Mouse (Mus musculus) adrenal gland, adult 2 months (tissue): ENCODE measurements around the gene Kcnh7. TPM values are rescaled to one million over a fixed set of nuclear protein-coding genes. Genes with fewer than 3 reads are reported as not detected.
"Not testable (repeated sequence)": the region's sequence is repeated elsewhere in the genome, so short reads cannot be mapped to it uniquely, and the experiment has no call there.

Experiments
- DNase-seq: peaks from one replicate; pipeline ENCODE4 v3.0.0; 2021
- polyA plus RNA-seq: library from polyadenylated mRNA; depleted of rRNA; stranded (reverse); fragments of >200 nt; gene quantifications from 2 replicates; pipeline ENCODE4 v1.2.3, GENCODE M21; 2012
- total RNA-seq, 2 experiments: library from RNA; stranded (reverse); gene quantifications; 2 replicates each; pipeline ENCODE4 v1.2.3; 2021

The Kcnh7 gene
- total and polyA plus RNA-seq, 3 experiments = 0.03 TPM; not detected in 1

DNA sequence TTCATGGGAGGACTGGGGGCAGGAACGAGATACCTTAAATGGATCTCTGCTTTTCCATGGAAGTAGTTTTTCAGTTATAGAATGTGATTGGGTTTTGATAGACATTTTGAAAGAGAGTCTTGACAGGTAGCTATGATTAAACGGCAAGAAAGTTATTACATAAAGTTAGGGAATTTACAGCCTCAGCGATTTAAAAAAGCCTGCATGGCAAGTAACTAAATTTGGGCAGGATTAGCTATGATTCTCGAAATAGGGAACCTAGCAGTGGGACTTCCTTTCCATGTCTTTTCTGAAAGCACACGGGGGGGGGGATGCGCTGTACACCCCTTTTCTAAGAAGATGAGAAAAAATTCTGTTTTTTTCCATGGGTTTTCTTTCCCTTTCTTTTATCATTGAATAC lies 466.8 kb downstream of the Kcnh7 start:
- no peak for DNase-seq

DNA sequence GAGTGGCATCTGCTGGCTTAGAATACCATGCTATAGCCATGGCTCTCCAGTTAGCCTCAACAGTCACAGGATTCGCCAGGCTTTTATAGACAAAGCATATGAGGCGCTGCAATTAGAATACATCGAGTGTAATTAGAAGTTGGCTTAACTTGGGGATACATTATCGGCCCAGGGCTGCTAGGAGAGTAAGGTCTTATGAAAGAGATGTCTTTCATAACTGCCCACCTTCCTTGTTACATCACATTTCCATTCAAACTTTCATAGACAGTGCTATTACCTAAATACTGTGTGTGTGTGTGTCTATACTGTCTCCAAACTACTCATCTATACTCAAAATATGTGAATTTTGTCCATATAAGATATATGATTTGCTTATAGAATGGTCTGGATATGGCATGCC lies 468.8 kb downstream of the Kcnh7 start:
- no peak for DNase-seq

GRCm38 (mm10) chr2:62714362-62714761 lies 469.7 kb downstream of the Kcnh7 start:
- DNase-seq = not testable (repeated sequence)

DNA sequence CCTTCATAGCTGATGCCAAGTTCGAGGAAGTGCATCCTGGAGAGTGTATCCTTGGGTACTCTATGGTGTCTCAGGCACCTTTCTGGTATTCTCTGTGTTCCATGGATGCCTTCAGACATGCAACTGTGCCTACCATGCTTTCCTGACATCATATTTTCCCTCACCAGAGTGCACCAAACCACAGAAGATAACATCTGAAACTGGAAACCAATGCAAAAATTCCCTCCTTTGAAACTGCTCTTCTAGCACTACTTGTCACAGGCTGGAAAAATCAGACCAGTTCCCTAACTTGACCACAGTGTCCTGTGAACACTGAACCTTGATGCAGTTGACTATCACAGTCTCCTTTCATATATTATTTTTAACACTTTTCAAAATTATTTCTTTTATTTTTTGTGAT lies 474.5 kb downstream of the Kcnh7 start:
- no peak for DNase-seq

- no peak for DNase-seq
These were observed 477.8 kb downstream of the Kcnh7 start for GRCm38 (mm10) chr2:62706313-62706712.

DNA sequence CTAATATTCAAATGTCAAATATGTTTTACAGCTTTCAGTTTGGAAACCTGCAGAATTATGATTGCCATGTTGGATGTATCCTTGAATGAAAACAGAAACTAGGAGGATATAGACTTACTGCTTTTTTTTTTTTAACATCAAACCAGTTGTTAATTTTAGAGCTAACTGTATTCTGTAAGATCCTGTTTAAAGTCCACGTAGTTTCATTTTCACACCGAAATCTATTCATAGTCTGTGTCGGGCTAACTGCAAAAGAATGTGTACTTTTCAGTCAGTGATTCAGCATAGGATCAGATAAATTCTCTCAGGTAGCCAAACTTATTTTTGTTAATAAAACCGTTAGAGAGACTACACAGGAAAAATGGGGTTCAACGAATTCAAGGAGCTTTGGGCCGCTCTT lies 498.2 kb downstream of the Kcnh7 start:
- DNase-seq = no peak

- DNase-seq = no peak
These were observed 499.0 kb downstream of the Kcnh7 start for GRCm38 (mm10) chr2:62684989-62685595.

DNA sequence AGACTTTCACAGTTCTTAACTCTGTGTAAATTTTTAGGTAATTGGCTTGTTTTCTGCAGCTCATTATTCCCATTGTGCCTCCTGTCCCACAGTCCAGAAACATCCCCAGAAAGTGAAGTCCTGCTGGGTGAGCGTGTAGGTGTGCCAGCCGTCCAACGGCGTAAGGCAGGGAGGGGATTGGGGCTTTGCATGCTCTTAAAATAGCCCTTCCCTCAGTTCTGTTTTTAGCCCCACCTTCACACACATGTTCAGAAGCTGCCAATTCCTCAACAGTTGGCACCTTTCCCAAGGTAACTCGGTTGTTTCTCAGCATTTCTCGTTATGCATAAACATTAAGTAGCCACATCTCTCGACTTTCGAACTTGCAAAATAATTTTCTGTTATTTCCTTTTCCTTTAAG lies 502.4 kb downstream of the Kcnh7 start:
- peak; percentile 18 for DNase-seq

DNA sequence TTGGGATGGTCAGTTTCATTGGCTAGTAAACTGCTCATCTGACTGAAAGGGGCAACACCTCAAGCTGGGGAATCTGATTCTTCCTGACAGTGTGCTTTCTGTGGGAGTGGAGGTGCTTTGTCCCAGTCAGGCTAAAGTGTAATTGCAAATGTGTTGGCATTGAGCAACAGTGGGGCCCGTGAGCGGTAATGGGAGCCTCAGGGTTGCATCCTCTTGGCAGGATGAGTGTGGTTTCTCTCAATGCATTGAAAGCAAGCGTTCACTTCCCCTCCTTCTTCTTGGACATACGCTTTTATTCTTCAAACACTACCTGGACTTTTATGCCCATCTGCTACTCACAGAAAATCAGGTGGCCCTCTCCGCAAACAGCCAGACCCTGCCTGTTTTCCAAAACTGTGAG lies 511.3 kb downstream of the Kcnh7 start:
- no peak for DNase-seq

DNA sequence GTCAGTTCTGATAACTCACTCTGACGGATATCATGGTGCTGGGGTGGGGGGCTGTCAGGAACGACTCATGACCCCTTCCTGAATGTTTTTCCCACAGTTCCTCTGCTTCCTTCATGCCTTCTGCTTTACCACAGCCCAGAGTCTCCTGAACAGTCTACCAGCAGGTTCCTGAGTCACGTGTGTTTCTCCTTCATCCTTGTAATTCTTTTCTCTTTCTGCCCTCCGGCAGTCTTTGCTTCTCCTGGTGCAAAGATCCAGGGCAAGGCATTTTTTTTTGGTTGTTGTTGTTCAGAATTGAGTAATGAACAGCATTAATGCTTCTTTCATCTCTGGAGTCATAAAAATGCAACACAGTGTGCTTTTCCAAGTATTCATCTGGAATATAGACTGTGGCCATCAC lies 513.3 kb downstream of the Kcnh7 start:
- DNase-seq = no peak

- DNase-seq = no peak
These were observed 513.8 kb downstream of the Kcnh7 start for GRCm38 (mm10) chr2:62670301-62670700.

DNA sequence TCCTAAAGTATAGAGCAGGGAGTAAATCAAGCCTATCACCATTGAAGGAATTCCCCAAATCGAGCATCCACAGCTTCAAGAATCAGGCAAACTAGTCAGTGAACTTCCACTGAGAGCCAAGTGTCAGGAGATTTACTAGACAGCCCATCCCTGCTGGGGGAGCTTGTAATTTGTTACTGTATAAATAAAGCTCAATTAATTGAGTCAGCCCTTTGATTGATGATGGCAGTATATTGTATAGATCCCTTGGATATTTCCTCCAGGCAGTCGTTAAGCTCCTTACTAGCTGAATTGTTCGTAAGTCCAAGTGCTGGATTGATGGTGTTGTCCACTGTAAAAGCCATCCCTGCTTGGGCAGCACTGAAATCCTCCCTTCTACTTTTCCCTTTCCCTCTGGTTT lies 514.2 kb downstream of the Kcnh7 start:
- DNase-seq = no peak

DNA sequence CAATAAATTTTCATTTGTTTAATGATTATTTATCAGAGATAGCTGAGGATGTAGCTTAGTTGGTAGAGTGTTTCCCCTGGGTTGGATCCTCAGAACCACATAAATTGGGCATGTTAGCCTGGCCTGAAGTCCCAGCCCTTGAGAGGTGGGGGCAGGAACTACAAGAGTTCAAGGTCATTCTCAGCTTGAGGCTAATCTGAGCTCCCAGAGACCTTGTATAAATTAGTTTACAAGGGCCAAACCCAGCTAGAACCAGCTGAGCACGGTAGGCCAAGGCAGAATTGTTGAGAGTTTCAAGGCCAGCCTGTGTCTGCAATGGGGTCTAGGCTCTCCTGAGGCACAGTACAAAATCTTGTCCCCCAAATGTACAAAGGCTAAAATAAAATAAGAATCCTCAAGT lies 518.6 kb downstream of the Kcnh7 start:
- DNase-seq = no peak

DNA sequence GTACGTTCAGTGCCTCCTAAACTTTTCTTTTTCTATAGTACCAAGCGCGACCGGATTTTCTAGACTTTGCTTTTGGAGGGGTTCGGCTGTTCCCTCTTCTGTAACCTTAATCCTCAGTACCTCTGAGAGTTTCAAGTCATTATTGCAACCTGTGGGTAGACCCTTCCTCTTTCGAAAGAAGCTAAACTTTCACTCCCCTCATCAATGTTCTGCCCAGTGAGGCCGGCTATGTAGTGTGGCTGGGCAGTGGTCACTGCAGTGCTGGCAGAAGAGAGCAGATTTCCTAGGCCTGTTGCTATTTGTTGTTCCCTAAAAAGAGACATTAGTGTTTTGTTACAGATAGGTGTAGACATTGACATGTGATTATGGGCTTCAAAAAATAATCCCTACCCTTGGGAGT lies 519.2 kb downstream of the Kcnh7 start:
- DNase-seq = no peak

DNA sequence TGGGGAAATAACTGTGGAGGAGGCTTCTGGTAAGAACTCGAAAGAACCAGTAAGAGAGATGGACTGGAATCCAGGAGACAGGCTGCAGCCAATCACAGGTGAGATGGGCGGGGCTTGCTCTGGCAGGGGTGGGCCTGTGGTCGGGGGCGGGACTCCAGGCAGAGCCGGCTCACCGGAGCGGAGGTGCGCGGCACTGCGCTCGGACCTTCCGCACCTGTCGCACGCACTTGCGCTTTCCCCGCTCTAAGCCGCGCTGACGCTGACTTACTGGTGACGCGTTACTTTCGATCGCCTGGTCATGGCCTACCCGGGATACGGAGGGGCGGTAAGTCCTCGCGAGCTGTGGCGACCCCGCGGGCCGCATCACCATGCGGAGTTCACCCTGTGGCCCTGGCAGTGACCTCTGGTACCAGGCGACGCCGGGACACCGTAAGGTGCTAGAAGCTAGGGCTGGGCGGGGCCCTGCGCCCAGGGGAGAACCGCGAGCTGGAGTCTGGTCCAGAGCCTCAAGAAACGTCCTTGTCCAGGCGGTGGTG lies 519.9 kb downstream of the Kcnh7 start, which contains the start of gene Gca:
Gene Gca (plus strand): TSS at position 151 of the 536 bp plus-strand sequence.
- peak; percentile 88 for DNase-seq

- DNase-seq = no peak
These were observed 521.5 kb downstream of the Kcnh7 start for GRCm38 (mm10) chr2:62662560-62662959.

- DNase-seq = no peak
These were observed 523.5 kb downstream of the Kcnh7 start for GRCm38 (mm10) chr2:62660565-62660964.

DNA sequence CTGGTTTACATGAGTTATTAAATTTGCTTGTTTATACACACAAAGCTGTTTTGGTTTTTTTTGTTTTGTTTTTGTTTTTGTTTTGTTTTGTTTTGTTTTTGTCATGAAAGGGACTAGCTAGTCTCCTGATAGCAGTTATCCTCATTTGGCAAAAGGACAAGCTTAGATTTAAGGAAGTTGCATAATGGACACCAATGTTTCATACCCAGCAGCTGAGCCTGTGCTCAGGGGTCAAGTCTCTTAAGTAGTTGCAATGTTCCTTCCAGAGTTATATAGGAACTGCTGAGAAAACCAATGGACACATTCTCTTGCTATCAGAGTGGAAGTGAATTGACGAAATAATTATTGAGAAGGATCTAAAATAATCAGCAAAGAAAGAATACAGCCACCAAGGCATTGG lies 528.0 kb downstream of the Kcnh7 start:
- no peak for DNase-seq

DNA sequence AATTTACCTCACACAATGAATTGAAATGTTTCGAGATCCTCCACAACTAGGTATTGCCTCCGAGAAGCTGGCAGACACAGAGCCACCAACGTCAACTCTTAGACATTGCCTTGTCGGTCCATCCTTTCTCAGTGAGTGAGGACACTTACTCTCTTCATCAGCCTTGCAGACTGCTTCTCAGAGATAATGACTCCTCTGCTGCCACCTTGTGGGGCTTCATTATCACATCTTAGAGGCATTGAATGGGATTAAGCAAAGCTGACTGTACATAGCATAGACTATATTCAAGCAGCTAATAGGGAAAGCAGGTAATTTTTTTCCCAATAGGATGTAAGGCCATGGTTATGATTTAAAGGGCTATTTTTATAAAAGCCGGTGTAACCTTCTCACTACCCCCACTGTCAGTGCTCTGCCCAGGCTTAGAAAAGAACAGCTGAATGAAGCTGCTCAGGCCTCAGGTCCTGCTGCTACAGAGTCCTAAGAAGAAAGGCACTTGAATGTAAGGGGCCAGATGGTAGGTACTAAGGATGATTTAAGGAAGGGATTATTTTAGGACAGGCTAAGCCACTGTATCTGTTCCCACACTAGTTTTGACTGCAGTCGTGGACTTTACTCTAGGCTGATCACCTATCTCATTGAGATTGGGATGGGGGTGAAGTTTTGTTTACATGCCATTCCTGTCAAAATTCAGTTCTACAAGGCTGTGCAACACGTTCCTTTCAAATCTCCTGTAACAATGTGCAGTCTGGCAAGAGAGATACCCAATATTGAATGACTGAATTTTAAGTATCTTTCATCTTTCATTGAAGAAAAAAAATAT lies 529.4 kb downstream of the Kcnh7 start:
- peak; percentile 60 for DNase-seq

DNA sequence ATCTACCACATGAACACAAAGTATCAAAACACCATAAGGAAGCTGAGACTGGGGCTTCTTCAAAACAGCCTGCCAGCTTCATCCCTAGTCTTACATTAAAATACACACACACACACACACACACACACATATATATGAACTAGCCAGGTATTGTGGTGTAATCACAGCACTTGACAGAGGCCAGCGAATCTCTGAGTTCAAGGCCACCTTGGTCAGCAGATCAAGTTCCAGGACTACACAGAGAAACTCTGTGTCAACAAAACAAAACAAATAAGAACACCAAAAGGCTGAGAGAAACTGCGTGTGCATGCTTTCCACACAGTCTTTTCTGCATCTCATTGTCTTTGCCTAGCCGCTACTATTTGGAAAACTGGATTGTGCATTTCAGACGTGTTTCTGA lies 531.6 kb downstream of the Kcnh7 start:
- no peak for DNase-seq

- DNase-seq = no peak
These were observed 532.2 kb downstream of the Kcnh7 start for GRCm38 (mm10) chr2:62651890-62652289.

- DNase-seq = no peak
These were observed 537.3 kb downstream of the Kcnh7 start for GRCm38 (mm10) chr2:62646671-62647289.
